Mouse (Mus musculus): ENCODE results near the gene Plch2.

Plch2 gene

DNA sequence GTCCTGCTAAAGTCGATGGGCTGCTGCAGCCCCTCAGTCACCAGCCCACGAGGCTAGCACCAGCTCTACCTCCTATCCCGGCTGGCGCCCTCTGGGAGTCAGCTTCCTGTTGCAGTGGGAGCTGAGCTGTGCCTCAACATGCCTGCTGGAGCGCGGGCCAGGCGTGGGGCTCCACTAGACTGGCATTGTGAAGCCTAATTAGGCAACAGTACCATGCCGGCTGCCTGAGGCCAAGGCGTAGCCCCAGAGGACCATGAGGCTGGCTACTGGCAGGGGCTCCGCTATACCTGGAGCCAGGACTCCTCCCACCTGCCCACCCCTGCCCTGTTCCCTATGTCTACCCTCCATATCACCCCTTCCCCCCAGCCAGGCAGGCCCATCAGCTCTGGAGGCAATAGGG lies at the start of gene Plch2:
Gene Plch2 (minus strand): TSS at position 61 of the 400 bp plus-strand sequence.
- no peak for DNase-seq (ENCODE audit: low read depth, low spot score)
- H3K27me3 ChIP-seq (ENCODE audit: control insufficient read depth, insufficient read depth, low read length, poor library complexity, severe bottlenecking) = no peaks in the 10 kb centered on the region
- no peaks in the 10 kb centered on the region for H3K36me3 ChIP-seq (ENCODE audit: control insufficient read depth, insufficient read depth, low read length, poor library complexity, severe bottlenecking)

DNA sequence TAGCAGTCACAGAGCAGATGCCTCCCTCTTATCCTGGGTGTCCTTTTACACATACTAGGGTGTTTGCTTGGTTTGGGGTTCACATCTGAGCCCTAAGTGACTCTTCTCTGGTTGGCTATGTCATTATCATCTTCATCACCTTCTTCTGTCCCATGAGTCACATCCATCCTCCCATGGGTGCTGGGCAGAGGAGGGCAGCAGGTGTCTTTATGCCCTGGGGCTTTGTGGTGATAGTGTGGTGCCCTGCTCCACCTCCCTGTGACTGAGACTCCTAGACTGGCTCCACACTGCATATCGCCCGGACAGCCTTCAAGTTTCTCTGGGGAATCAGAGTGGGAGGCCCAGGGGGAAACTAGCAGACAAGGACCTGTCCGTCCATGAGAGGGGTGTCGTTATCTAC lies 42.0 kb upstream of the Plch2 start:
- no peaks in the 10 kb centered on the region for H3K36me3 ChIP-seq (ENCODE audit: control insufficient read depth, insufficient read depth, low read length, poor library complexity, severe bottlenecking)
- H3K27me3 ChIP-seq (ENCODE audit: control insufficient read depth, insufficient read depth, low read length, poor library complexity, severe bottlenecking) = no peaks in the 10 kb centered on the region
- no peak for DNase-seq (ENCODE audit: low read depth, low spot score)

DNA sequence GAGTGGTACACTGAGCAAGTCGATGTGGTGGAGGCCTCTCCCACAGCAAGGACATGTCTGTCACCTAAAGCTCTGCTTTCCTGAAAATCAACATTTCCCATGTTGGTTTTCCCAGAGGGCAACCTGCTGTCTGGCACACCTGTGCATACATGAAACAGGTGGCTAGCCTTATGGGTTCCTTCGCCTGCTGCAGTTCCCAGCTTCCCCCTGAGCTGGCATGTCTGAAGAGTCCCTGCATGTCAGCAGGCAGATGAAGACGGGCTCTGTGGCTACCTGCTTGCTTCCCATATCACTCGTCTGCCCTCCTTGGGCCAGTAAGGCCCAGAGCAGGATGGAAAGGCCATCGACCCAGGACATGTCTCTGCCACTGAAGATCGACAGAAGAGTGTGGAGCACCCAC lies 40.9 kb upstream of the Plch2 start:
- Histone ChIP-seq H3K27me3 (ENCODE audit: control insufficient read depth, insufficient read depth, low read length, poor library complexity, severe bottlenecking) (no peaks in the 10 kb centered on the region), H3K36me3 (ENCODE audit: control insufficient read depth, insufficient read depth, low read length, poor library complexity, severe bottlenecking) (no peaks in the 10 kb centered on the region)
- no peak for DNase-seq (ENCODE audit: low read depth, low spot score)

- Histone ChIP-seq H3K27me3 (ENCODE audit: control insufficient read depth, insufficient read depth, low read length, poor library complexity, severe bottlenecking) (no peaks in the 10 kb centered on the region), H3K36me3 (ENCODE audit: control insufficient read depth, insufficient read depth, low read length, poor library complexity, severe bottlenecking) (no peaks in the 10 kb centered on the region)
- DNase-seq (ENCODE audit: low read depth, low spot score) = no peak
Measured at GRCm38 (mm10) chr4:155095967-155096366, 39.4 kb upstream of the Plch2 start.

DNA sequence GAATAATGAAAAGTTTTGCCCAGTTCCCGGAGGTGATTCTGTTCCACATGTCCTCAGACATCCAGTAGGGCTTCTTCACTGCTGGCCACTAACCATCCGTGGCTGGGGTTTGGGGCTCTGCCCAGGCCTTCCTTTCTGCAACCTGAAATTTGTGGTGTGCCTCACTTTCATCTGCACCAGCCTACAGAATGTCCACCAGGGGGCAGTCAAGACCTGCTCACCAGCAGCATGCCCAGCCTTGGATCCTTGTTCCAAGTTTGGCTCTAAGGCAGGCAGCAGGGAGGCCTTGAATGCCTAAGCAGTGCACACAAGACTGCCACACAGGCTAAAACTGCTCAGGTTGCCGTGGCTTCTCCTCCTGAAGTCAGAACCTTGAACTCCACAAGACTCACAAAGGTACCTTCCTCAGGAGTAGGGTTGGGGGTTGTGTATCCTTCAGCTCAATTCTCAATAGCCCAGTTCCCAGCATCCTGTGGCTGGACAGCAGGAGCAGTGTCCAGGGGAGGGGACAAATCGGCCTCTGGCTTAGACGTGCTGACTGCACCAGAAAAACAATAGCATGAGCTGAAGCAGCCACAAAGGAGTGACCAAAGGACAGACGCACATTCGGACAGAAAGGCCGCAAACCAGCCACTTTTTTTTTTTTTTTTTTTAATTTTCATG lies 38.8 kb upstream of the Plch2 start:
- DNase-seq (ENCODE audit: low read depth, low spot score) = peak; percentile 91
- H3K27me3 ChIP-seq (ENCODE audit: control insufficient read depth, insufficient read depth, low read length, poor library complexity, severe bottlenecking) = no peaks in the 10 kb centered on the region
- H3K36me3 ChIP-seq (ENCODE audit: control insufficient read depth, insufficient read depth, low read length, poor library complexity, severe bottlenecking) = no peaks in the 10 kb centered on the region

DNA sequence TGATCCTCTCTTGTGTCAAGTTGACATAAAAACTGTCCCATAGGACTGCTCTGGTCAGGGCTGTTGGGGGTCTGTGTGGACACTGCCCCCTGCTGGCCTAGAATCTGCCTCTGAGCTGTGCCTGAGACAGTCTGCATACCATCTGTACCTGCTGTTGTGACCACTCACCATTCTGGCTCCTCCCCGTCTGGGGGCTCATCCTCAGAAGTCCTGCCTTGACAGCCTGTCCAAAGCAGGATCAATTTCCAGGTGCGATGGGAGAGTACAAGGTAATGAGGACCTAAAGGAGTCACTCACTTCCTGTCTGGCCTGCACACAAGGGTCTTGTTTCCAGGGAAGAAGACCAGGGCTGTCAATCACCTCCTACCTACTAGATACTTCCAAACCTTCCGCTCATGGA lies 38.0 kb upstream of the Plch2 start:
- H3K36me3 ChIP-seq (ENCODE audit: control insufficient read depth, insufficient read depth, low read length, poor library complexity, severe bottlenecking) = no peaks in the 10 kb centered on the region
- peak; percentile 79 for DNase-seq (ENCODE audit: low read depth, low spot score)

DNA sequence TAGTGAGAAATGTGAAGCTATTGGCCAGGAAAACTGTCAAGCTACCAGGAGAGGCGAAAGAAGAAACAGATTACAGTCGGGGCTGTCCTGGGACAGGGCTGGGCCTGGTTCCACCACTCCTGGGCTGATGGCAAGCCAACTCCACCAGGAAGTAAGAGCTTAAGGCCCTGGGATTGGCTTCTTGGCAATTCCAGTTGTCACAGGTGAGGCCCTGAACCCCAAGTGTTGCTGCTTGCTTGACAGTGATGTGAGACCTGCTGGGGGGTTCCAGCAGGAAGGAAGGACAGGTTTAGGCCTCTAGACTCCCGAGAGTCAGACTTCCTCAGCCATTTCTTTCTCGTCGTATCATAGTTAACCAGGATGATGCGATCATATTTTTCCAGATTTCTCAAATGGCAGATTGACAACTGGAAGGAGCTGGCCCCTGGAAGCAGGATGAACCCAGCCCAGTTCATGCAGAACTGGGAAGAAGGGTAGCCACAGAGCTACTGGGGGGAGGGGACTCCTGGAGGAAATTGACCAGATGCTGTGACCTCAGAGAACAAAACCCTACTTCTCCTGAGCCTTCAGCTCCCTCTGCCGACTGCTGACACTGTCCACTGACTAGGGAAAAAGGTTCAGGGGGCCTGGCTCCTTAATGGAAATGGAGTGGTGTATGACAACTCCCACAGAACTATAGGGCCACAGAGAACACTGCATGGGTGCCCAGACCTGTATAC lies 37.0 kb upstream of the Plch2 start:
- Histone ChIP-seq H3K27me3 (ENCODE audit: control insufficient read depth, insufficient read depth, low read length, poor library complexity, severe bottlenecking) (no peaks in the 10 kb centered on the region), H3K36me3 (ENCODE audit: control insufficient read depth, insufficient read depth, low read length, poor library complexity, severe bottlenecking) (no peaks in the 10 kb centered on the region)
- DNase-seq (ENCODE audit: low read depth, low spot score) = no peak

More for the DNA sequence above, 38.0 kb upstream of the Plch2 start:
- no peaks in the 10 kb centered on the region for H3K27me3 ChIP-seq (ENCODE audit: control insufficient read depth, insufficient read depth, low read length, poor library complexity, severe bottlenecking)

DNA sequence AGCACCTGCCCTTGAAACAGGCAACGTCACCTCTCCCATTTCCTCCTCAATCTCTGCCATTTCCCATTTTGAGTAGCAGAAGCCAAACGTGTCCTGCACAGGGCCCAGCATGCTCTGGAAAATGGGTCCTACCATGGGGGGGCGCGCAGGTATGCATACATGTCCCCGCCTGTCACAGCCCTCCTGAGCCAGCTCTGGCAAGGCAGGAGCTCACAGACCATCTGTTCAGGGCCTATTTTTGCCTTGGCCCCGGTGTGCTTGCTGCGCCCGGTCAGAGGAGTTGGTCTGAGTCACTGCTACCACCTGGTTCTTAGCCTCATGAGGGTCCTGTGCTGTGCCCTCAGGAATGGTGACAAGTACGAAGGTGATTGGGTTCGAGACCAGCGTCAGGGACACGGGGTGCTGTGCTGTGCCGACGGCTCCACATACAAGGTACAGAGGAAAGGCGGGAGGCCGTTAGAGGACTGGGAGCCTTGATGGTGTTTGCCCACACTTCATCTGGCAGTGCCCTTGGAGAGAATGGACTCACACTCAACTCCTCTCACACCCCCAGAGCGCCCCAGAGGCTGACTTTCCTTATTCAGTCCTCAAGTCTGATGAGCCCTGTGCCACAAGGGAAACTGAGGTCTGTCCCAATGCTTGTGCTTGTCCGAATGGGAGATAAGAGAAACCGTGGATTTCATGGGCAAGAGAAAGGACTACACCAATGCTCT lies 36.3 kb upstream of the Plch2 start:
- no peak for DNase-seq (ENCODE audit: low read depth, low spot score)
- no peaks in the 10 kb centered on the region for H3K36me3 ChIP-seq (ENCODE audit: control insufficient read depth, insufficient read depth, low read length, poor library complexity, severe bottlenecking)
- no peaks in the 10 kb centered on the region for H3K27me3 ChIP-seq (ENCODE audit: control insufficient read depth, insufficient read depth, low read length, poor library complexity, severe bottlenecking)

DNA sequence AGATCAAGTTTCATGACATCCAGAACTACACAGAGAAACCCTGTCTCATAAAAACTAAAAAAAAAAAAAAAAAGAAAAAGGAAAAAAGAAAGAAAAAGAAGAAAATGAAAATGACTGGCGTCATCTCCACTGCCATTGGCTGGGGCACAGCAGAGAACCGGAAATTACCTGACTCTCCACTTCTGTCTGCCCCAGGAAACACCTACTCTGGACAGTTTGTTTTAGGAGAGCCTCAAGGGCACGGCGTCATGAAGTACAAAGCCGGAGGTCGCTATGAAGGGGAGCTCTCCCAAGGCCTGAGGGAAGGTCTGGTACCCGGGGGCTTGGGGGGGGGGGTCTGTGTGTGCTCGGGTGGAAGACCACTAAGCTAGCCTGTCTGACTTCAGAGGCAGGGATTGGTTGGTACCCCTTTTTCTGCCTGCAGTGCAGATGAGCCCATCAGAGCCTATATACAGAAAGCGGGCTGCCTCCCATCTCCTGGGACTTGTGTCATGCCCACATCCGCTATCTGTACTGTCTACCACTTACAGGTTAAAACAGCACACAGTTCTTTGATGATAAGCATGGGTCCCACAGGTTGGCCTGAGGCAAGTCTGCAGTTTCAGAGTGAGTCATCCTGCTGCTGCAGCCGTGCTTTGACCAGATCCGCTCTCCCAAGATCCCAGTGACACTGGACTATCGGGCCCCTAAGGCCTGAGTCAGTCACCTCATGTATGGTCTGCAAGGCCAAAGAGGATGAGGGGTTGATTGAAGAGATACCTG lies 34.3 kb upstream of the Plch2 start:
- Histone ChIP-seq H3K27me3 (ENCODE audit: control insufficient read depth, insufficient read depth, low read length, poor library complexity, severe bottlenecking) (no peaks in the 10 kb centered on the region), H3K36me3 (ENCODE audit: control insufficient read depth, insufficient read depth, low read length, poor library complexity, severe bottlenecking) (no peaks in the 10 kb centered on the region)
- peak; percentile 40 for DNase-seq (ENCODE audit: low read depth, low spot score)

GRCm38 (mm10) chr4:155090147-155090546 lies 33.6 kb upstream of the Plch2 start:
- H3K27me3 ChIP-seq (ENCODE audit: control insufficient read depth, insufficient read depth, low read length, poor library complexity, severe bottlenecking) = no peaks in the 10 kb centered on the region
- H3K36me3 ChIP-seq (ENCODE audit: control insufficient read depth, insufficient read depth, low read length, poor library complexity, severe bottlenecking) = no peaks in the 10 kb centered on the region
- no peak for DNase-seq (ENCODE audit: low read depth, low spot score)

- DNase-seq (ENCODE audit: low read depth, low spot score) = no peak
- Histone ChIP-seq H3K27me3 (ENCODE audit: control insufficient read depth, insufficient read depth, low read length, poor library complexity, severe bottlenecking) (no peaks in the 10 kb centered on the region), H3K36me3 (ENCODE audit: control insufficient read depth, insufficient read depth, low read length, poor library complexity, severe bottlenecking) (no peaks in the 10 kb centered on the region)
Measured at GRCm38 (mm10) chr4:155089241-155089640, 32.7 kb upstream of the Plch2 start.

DNA sequence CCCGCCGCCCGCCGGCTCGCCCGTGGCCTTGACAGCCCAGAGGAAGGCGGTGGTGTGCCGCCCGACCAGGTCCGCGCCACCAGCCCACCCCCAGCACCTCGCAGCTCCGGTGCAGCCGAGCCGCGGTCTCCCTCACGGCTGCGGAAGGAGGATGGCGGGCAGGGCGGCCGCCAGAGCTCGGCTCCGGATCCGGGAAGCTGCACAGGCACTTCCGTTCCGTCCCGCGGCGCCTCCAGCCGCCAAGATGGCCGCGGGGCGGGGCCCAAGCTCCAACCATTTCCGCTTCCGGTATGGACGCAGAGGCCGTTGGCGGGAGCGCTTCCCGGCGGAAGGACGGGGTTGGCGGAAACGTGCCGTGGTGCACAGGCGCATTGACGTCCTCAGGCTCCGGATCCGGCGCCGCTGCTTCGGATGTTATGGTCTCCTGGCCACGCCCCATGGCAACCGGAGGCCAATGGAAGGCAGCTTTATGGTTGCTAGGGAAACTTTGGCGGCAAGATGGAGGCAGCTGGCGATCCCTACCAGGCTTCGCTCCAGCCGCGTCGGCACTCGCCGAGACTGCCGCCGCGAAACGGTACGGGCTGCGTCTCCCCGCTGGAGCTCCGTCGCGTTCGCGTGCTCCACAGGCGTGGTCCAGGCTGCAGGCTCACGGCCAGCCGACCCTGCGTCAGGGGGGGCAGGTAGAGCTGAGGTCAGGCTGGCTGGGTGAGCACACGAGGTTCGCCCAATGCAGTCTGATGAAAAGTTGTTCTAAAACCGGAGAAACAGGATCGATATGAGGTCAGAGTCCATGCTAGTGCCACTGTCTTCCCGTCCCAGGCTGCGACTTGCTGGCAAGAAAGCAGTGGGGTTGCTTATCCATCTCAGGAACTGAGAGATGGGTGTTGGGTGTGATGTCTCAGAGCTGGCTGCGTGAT lies 29.8 kb upstream of the Plch2 start, which contains the start of the genes Rer1 and Morn1:
Gene Rer1 (minus strand): TSS at position 275 of the 917 bp plus-strand sequence.
Gene Morn1 (plus strand): TSS at position 470 of the 917 bp plus-strand sequence.
- H3K36me3 ChIP-seq (ENCODE audit: control insufficient read depth, insufficient read depth, low read length, poor library complexity, severe bottlenecking) = peaks cover 4% of the 10 kb centered on the region; the same call in 1 of the 2 replicates
- no peaks in the 10 kb centered on the region for H3K27me3 ChIP-seq (ENCODE audit: control insufficient read depth, insufficient read depth, low read length, poor library complexity, severe bottlenecking)
- DNase-seq (ENCODE audit: low read depth, low spot score) = peak; percentile 100

- no peak for DNase-seq (ENCODE audit: low read depth, low spot score)
- no peaks in the 10 kb centered on the region for H3K27me3 ChIP-seq (ENCODE audit: control insufficient read depth, insufficient read depth, low read length, poor library complexity, severe bottlenecking)
Measured at GRCm38 (mm10) chr4:155085206-155086107, 28.9 kb upstream of the Plch2 start.

More at GRCm38 (mm10) chr4:155085206-155086107, 28.9 kb upstream of the Plch2 start:
- peaks cover 4% of the 10 kb centered on the region; the same call in 1 of the 2 replicates for H3K36me3 ChIP-seq (ENCODE audit: control insufficient read depth, insufficient read depth, low read length, poor library complexity, severe bottlenecking)
